Mouse (Mus musculus) embryonic stem cell, embryonic (primary cell): ENCODE results near the gene Slc25a36.

Experiments used
- CTCF ChIA-PET, 4 experiments: fragments of 300-600 bp in 2 of 4; fragments of 350-600 bp in 2 of 4; sonication (Branson Sonifier 250); formaldehyde crosslinking; loops; one replicate each; lab custom pipeline; 2022; ENCODE audit warnings: inconsistent platforms in 2 of 4; lab: Charles Lee
- POLR2A ChIA-PET, 4 experiments: fragments of 300-600 bp in 2 of 4; fragments of 350-600 bp in 2 of 4; sonication (Branson Sonifier 250); formaldehyde crosslinking; loops; one replicate each; lab custom pipeline; 2022; ENCODE audit warnings: antibody characterized with exemption in 4 of 4, inconsistent platforms in 1 of 4; lab: Charles Lee

The Slc25a36 gene

GRCm38 (mm10) chr9:97069911-97070310 lies 41.0 kb downstream of the Slc25a36 start:
- CTCF ChIA-PET: interaction anchor here (0.5 to 3.6 kb wide), 25 partner anchors 9 to 1417 kb away, joined by 3 to 32 read pairs (median 4); no protein-coding TSS in a partner anchor
- POLR2A ChIA-PET: interaction anchor here (0.5 to 3.4 kb wide), 38 partner anchors 8 to 1769 kb away, joined by 3 to 20 read pairs (median 4); partner anchors contain the start of genes Slc25a36 (in 3 of the 4) and Spsb4 (in 1 of the 4)

GRCm38 (mm10) chr9:97069466-97069865 lies 41.5 kb downstream of the Slc25a36 start:
- POLR2A ChIA-PET: interaction anchor here (0.6 to 3.4 kb wide), 33 partner anchors 9 to 1770 kb away, joined by 3 to 20 read pairs (median 4); partner anchors contain the start of genes Slc25a36 (in 2 of the 4) and Spsb4 (in 1 of the 4)
- CTCF ChIA-PET: interaction anchor here (0.5 to 3.6 kb wide), 42 partner anchors 9 to 181 kb away, joined by 3 to 32 read pairs (median 5); partner anchors contain the start of gene Spsb4 (in 1 of the 4)

DNA sequence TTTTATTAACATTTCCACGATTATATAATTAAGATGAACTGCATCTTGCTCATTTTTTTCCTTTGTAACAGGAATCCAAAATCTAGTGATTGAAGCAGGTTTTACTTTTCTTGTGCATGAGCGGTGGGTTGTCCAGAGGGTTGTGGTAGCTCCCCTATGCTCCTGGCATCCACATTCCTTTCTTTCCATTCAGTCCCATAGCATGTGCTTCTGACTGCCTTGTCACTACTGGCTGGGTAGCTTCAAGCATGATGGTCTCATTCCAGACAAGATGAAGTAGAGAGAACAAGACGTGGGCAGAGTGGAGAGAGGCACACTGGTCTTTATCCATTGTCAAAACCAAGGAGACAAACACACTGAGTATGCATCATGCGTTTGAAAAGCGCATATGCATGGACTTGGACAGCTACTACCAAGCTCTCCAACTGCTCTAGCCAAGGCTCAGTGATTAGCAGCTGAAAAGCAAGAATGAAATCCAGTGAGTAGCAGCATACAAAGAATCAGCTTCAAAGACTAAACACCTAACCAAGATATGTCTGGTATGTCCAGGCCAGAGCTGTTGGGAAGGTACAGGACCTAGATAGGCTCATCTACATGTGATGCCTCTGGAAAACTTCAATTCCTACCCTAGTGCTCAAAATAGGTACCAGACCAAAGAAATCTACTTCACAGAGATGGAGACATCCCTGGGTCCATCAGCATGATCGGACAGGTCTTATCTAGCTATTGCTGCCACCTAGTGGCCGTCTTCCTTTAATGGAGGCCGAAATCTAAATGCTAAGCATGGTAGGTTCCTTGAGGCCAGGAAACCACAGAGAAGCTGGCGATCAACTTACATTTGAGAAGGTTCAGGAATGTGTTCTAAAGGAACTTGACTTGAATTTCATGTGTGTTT lies 42.5 kb downstream of the Slc25a36 start:
- ChIA-PET POLR2A (interaction anchor here (0.6 to 3.4 kb wide), 37 partner anchors 9 to 179 kb away, joined by 3 to 20 read pairs (median 4); partner anchors contain the start of gene Slc25a36 (in 2 of the 4)), CTCF (interaction anchor here (0.6 to 3.6 kb wide), 40 partner anchors 8 to 180 kb away, joined by 3 to 32 read pairs (median 4); partner anchors contain the start of gene Spsb4 (in 1 of the 4))

- ChIA-PET POLR2A (interaction anchor here in 2 of 4 experiments (0.6 to 3.0 kb wide), 21 partner anchors 12 to 178 kb away, joined by 3 to 12 read pairs (median 4); partner anchors contain the start of gene Slc25a36 (in 1 of the 2)), CTCF (interaction anchor here (0.6 to 3.6 kb wide), 18 partner anchors 14 to 154 kb away, joined by 3 to 32 read pairs (median 10); partner anchors contain the start of gene Spsb4 (in 1 of the 4))
Observed at GRCm38 (mm10) chr9:97067761-97068160, 43.2 kb downstream of the Slc25a36 start.

DNA sequence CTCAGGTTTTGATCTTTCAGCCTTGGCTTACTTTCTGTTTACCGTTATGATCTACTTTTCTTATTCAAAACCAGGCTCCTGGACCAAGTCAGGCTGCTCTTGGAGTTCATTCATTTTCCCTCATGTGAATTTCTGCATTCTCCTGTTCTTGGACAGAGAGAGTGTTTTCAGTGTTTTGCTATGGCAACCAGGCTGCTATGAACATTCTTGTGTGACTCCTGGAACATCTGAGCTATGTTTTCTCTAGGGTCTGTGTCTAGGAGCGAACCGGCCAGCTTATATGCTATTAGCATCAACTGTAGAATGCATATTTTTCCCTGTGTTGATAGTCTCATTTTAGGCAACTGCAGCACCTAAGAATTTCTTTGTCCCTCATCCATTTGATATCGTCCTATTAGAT lies 45.1 kb downstream of the Slc25a36 start:
- CTCF ChIA-PET: interaction anchor here (0.5 to 1.7 kb wide), 4 partner anchors 19 to 1478 kb away, joined by 3 to 5 read pairs (median 4); no protein-coding TSS in a partner anchor

GRCm38 (mm10) chr9:97065216-97065615 lies 45.7 kb downstream of the Slc25a36 start:
- CTCF ChIA-PET: interaction anchor here in 3 of 4 experiments (0.5 to 2.9 kb wide), 3 partner anchors 104 to 1479 kb away, joined by 3 to 11 read pairs (median 4); no protein-coding TSS in a partner anchor

More for the DNA sequence above, 45.1 kb downstream of the Slc25a36 start:
- POLR2A ChIA-PET: interaction anchor here in 3 of 4 experiments (0.6 to 3.0 kb wide), 11 partner anchors 10 to 146 kb away, joined by 3 to 22 read pairs (median 3); no protein-coding TSS in a partner anchor

DNA sequence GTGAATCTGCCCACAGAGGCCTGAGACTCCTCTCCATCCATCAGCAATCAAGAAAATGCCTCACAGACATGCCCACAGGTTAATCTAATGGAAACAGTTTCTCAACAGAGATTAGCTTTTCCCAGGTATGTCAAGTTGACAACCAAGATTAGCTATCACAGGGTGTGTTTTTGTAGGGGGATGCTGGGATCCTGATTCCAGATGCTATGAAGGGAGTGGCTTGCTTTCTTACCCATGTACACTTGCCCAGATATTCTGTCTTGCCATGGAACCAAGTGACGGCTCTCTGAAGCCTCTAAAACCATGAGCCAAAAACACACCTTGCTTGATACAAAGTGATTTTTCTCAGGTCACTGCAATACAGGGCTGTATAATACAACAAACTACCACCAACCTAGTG lies 46.8 kb downstream of the Slc25a36 start:
- POLR2A ChIA-PET: interaction anchor here (0.5 to 3.0 kb wide), 11 partner anchors 8 to 88 kb away, joined by 3 to 22 read pairs (median 4); partner anchors contain the start of genes Slc25a36 (in 1 of the 4) and Spsb4 (in 1 of the 4)
- CTCF ChIA-PET: interaction anchor here in 2 of 4 experiments (1.1 to 2.9 kb wide), 3 partner anchors 98 to 148 kb away, joined by 4 to 11 read pairs (median 4); no protein-coding TSS in a partner anchor

More at GRCm38 (mm10) chr9:97065216-97065615, 45.7 kb downstream of the Slc25a36 start:
- POLR2A ChIA-PET: interaction anchor here in 3 of 4 experiments (0.6 to 3.0 kb wide), 15 partner anchors 9 to 205 kb away, joined by 3 to 22 read pairs (median 4); partner anchors contain the start of gene Spsb4 (in 1 of the 3)

DNA sequence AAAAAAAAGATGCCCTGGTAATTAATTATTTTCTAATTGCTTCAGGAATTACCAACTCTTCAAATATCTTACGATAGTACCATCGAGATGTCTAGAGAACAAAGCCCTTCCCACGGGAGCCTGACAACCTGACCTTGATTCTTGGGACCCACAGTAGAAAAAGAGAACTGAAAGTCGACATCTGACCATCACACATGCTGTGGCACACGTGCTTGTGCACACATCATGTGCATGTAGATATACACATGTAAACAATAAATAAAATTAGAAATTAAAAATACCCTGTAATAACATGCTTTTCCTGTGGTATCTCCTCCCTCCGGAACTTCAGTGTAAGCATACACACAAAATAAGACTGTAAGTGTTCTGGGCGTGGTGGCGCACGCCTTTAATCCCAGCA lies 49.3 kb downstream of the Slc25a36 start:
- CTCF ChIA-PET: interaction anchor here in 3 of 4 experiments (0.9 to 1.6 kb wide), 4 partner anchors 100 to 145 kb away, joined by 3 to 5 read pairs (median 3); no protein-coding TSS in a partner anchor
- POLR2A ChIA-PET: interaction anchor here in 2 of 4 experiments (0.7 to 1.8 kb wide), 5 partner anchors 8 to 172 kb away, joined by 3 to 5 read pairs (median 4); partner anchors contain the start of gene Slc25a36 (in 1 of the 2)

GRCm38 (mm10) chr9:97056541-97057338 lies 54.2 kb downstream of the Slc25a36 start:
- CTCF ChIA-PET: interaction anchor here (0.5 to 3.0 kb wide), 17 partner anchors 11 to 168 kb away, joined by 3 to 19 read pairs (median 5); no protein-coding TSS in a partner anchor
- POLR2A ChIA-PET: interaction anchor here (0.5 to 2.7 kb wide), 25 partner anchors 8 to 707 kb away, joined by 3 to 22 read pairs (median 4); partner anchors contain the start of gene Slc25a36 (in 1 of the 4)

- ChIA-PET CTCF (interaction anchor here (0.5 to 3.0 kb wide), 19 partner anchors 10 to 196 kb away, joined by 3 to 19 read pairs (median 4); no protein-coding TSS in a partner anchor), POLR2A (interaction anchor here (0.5 to 2.7 kb wide), 26 partner anchors 8 to 167 kb away, joined by 3 to 22 read pairs (median 4); partner anchors contain the start of gene Slc25a36 (in 2 of the 4))
Observed at GRCm38 (mm10) chr9:97055906-97056305, 55.1 kb downstream of the Slc25a36 start.

DNA sequence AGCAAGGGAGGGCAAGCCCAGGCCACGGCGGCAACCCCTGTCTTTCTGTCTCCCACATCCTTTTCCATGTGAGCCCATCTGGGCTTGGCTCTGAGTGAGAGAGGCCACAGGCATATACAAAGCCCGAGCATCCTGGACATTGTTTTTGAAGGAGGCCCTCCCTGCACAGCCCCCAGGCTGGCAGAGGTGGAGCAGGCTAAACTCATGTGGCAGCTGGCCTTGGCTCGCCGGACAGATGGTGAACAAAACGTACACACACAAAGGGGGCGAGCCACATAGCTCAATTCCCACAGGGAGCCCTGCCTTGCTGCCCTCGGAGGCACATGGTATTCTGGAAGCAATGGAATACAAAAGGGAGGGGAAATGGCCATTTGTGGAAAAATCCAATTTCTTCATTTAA lies 59.8 kb downstream of the Slc25a36 start:
- ChIA-PET CTCF (interaction anchor here in 3 of 4 experiments (0.6 to 0.8 kb wide), 4 partner anchors 15 to 1516 kb away, joined by 3 to 4 read pairs (median 4); no protein-coding TSS in a partner anchor), POLR2A (interaction anchor here in 2 of 4 experiments (0.6 to 1.0 kb wide), 3 partner anchors 17 to 1378 kb away, joined by 3 to 7 read pairs (median 4); no protein-coding TSS in a partner anchor)

- CTCF ChIA-PET: interaction anchor here in 2 of 4 experiments (0.7 to 1.2 kb wide), 4 partner anchors 10 to 130 kb away, joined by 3 to 7 read pairs (median 3); partner anchors contain the start of gene Spsb4 (in 1 of the 2)
Observed at GRCm38 (mm10) chr9:97046240-97046639, 64.7 kb downstream of the Slc25a36 start.

GRCm38 (mm10) chr9:97041633-97042032 lies 69.3 kb downstream of the Slc25a36 start:
- ChIA-PET POLR2A (interaction anchor here in 1 of 4 experiments (1.0 kb wide), 1 partner anchor 17 kb away, joined by 3 read pairs; no protein-coding TSS in a partner anchor), CTCF (no interaction called here)

More at GRCm38 (mm10) chr9:97046240-97046639, 64.7 kb downstream of the Slc25a36 start:
- POLR2A ChIA-PET: interaction anchor here in 1 of 4 experiments (1.2 to 2.8 kb wide), 2 partner anchors 10 to 19 kb away, joined by 3 to 12 read pairs; no protein-coding TSS in a partner anchor

DNA sequence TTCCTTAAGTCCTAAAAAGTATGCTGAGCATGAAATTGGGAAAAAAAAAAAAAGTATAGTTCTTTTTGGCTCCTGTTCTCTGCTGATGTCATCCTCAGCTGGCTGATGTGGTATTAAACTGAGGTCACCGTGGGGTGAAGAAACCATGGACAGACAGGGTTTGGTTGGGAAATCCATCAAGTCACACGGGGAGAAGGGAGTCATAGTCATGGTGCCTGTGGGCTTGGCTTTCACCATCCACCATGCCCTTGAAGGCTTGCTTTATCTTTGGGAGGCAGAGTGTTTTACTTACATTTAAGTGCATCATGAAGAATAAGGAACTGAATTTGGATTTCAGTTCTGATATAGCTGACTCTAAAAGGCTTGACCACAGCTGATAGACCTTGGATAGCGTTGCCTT lies 72.9 kb downstream of the Slc25a36 start:
- ChIA-PET CTCF (no interaction called here), POLR2A (no interaction called here)

- POLR2A ChIA-PET: interaction anchor here in 2 of 4 experiments (0.7 to 1.7 kb wide), 3 partner anchors 9 to 74 kb away, joined by 3 to 5 read pairs (median 3); partner anchors contain the start of gene Slc25a36 (in 1 of the 2)
- CTCF ChIA-PET: interaction anchor here in 2 of 4 experiments (0.6 to 1.2 kb wide), 2 partner anchors 15 to 33 kb away, joined by 3 to 4 read pairs; no protein-coding TSS in a partner anchor
Observed at GRCm38 (mm10) chr9:97036656-97037055, 74.3 kb downstream of the Slc25a36 start.

DNA sequence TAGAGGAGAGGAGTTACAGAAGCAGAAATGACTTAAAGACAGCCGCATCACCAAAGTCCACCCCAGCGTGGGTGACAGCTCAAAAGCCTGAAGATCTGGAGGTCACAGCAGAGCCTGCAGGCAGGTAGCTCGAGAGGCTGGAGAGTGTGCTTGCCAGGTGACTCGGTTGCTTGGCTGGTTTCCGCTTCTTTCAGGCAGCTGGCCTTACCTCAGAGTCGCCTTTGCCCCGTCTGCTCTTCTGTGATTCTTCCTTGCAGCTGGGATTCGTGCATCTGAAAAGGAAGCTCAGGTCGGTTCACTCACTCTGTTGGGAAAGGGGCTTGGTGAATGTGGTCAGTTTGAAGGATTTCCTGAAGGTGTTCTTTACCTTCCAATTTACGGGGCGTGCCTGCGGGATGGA lies 83.6 kb downstream of the Slc25a36 start:
- ChIA-PET CTCF (interaction anchor here in 3 of 4 experiments (0.6 to 2.0 kb wide), 5 partner anchors 9 to 1963 kb away, joined by 3 to 9 read pairs (median 6); partner anchors contain the start of gene Spsb4 (in 2 of the 3)), POLR2A (interaction anchor here in 2 of 4 experiments (0.6 to 1.6 kb wide), 9 partner anchors 9 to 325 kb away, joined by 3 to 5 read pairs (median 3); partner anchors contain the start of genes Slc25a36 (in 1 of the 2) and Spsb4 (in 1 of the 2))
